Mouse (Mus musculus) lung, postnatal 0 days (tissue): ENCODE results near the gene Dpp8. TPM values are rescaled to one million over a fixed set of nuclear protein-coding genes. Genes with fewer than 3 reads are reported as not detected.
"Not testable (repeated sequence)": the region's sequence is repeated elsewhere in the genome, so short reads cannot be mapped to it uniquely, and the experiment has no call there.

Experiments
- ATAC-seq: fragments of 200-750 bp; cut with Nextera tagmentation; 2 replicates; pipeline ENCODE4 v1.8.0; 2017; ENCODE audit warnings: moderate library complexity
- DNase-seq: peaks from one replicate; pipeline ENCODE4 v3.0.0-alpha.2; 2016; ENCODE audit warnings: low spot score
- H3K27ac ChIP-seq: fragments of 300-500 bp; sonication (generic); 2 replicates; pipeline ENCODE4 v1.5.1; 2014; ENCODE audit warnings: antibody characterized with exemption, mild to moderate bottlenecking, low read length, mixed read lengths
- H3K27me3 ChIP-seq: fragments of 300-500 bp; sonication (generic); replicated peaks from 2 replicates; pipeline ENCODE4 v1.6.1; 2014; ENCODE audit warnings: low read length, mixed read lengths; ENCODE audit not compliant: insufficient read depth
- H3K36me3 ChIP-seq: fragments of 300-500 bp; sonication (generic); 2 replicates; pipeline ENCODE4 v1.6.1; 2014; ENCODE audit warnings: low read length, mixed read lengths; ENCODE audit not compliant: insufficient read depth
- H3K4me1 ChIP-seq: fragments of 300-500 bp; sonication (generic); 2 replicates; pipeline ENCODE4 v1.6.1; 2014; ENCODE audit warnings: antibody characterized with exemption, low read depth, low read length, mixed read lengths; ENCODE audit not compliant: insufficient read depth
- H3K4me2 ChIP-seq: fragments of 300-500 bp; sonication (generic); replicated peaks from 2 replicates; pipeline ENCODE4 v1.6.1; 2014; ENCODE audit warnings: low read depth, mild to moderate bottlenecking, low read length, moderate library complexity, mixed read lengths
- H3K4me3 ChIP-seq: fragments of 300-500 bp; sonication (generic); 2 replicates; pipeline ENCODE4 v1.5.1; 2014; ENCODE audit warnings: low read depth, low read length
- H3K9ac ChIP-seq: fragments of 300-500 bp; sonication (generic); replicated peaks from 2 replicates; pipeline ENCODE4 v1.6.1; 2014; ENCODE audit warnings: low read depth, mild to moderate bottlenecking
- H3K9me3 ChIP-seq: fragments of 300-500 bp; sonication (generic); 2 replicates; pipeline ENCODE4 v1.6.1; 2016; ENCODE audit warnings: low read length, mixed read lengths
- CTCF ChIP-seq: IDR thresholded peaks from 2 replicates; pipeline ENCODE4 v1.5.1; 2016; ENCODE audit warnings: antibody characterized with exemption, mild to moderate bottlenecking
- EP300 ChIP-seq: IDR thresholded peaks from 2 replicates; pipeline ENCODE4 v1.6.1; 2016; ENCODE audit warnings: antibody characterized with exemption, mild to moderate bottlenecking, control low read depth
- WGBS: fragments of 180-500 bp; shearing (Covaris S2); extraction: QIAGEN DNeasy Blood & Tissue Kit; methylation state at CpG from one replicate; pipeline ENCODE4 v1.1.7; 2014; 5-methylcytosine and 5-hydroxymethylcytosine counted together
- polyA plus RNA-seq: library from polyadenylated mRNA; unstranded; fragments of >200 nt; fragmentation: Nextera tagmentation; extraction: Ambion mirVana; gene quantifications from 2 replicates; pipeline ENCODE4 v1.2.1, GENCODE M21; 2015

Gene Dpp8
- polyA plus RNA-seq, 1 experiment from 2014 or later = 17.2 TPM

- H3K27me3 ChIP-seq, H3K9me3 ChIP-seq, ATAC-seq, H3K4me2 ChIP-seq, H3K4me3 ChIP-seq, H3K27ac ChIP-seq, H3K4me1 ChIP-seq, DNase-seq, H3K9ac ChIP-seq: not testable (repeated sequence)
- peaks cover 28% of the 10 kb centered on the region; the same call in 1 of the 2 replicates for H3K36me3 ChIP-seq
- WGBS = 74% methylated on average over 1 of the region's 1 CpGs
- peak; percentile 16; the same call in 1 of the 2 replicates for TF ChIP-seq CTCF
These were observed 36.8 kb upstream of the Dpp8 start for GRCm38 (mm10) chr9:64995464-64995863.

GRCm38 (mm10) chr9:65001481-65001880 lies 30.7 kb upstream of the Dpp8 start:
- 74% methylated on average over 4 of the region's 4 CpGs for WGBS
- Histone ChIP-seq H3K4me3 (no peak overlapping the region), H3K4me2 (no peak overlapping the region), H3K4me1 (no peaks in the 10 kb centered on the region), H3K9ac (no peak overlapping the region), H3K27ac (no peak overlapping the region), H3K27me3 (no peaks in the 10 kb centered on the region), H3K9me3 (no peaks in the 10 kb centered on the region), H3K36me3 (peaks cover 25% of the 10 kb centered on the region; the same call in 1 of the 2 replicates)
- DNase-seq (no peak), ATAC-seq (no peak)
- TF ChIP-seq EP300 (no peak), CTCF (no peak)

- H3K4me2 ChIP-seq = no peak overlapping the region
- H3K9me3 ChIP-seq = no peaks in the 10 kb centered on the region
- H3K27me3 ChIP-seq = no peaks in the 10 kb centered on the region
- TF ChIP-seq EP300 (no peak), CTCF (no peak)
- ATAC-seq = no peak
- H3K4me3 ChIP-seq = no peak overlapping the region
- no peaks in the 10 kb centered on the region for H3K4me1 ChIP-seq
- no peak for DNase-seq
- WGBS = 95% methylated on average over 8 of the region's 8 CpGs
- no peak overlapping the region for H3K9ac ChIP-seq
- peaks cover 7% of the 10 kb centered on the region; the same call in 1 of the 2 replicates for H3K36me3 ChIP-seq
- no peak overlapping the region for H3K27ac ChIP-seq
These were observed 26.5 kb upstream of the Dpp8 start for GRCm38 (mm10) chr9:65005737-65006136.

- no peak for TF ChIP-seq CTCF
- no peak for TF ChIP-seq EP300
- H3K36me3 ChIP-seq = 0 out of 2 replicates have a peak, but pooled peaks cover under 1% of the 10 kb centered on the region
- 64% methylated on average over 8 of the region's 8 CpGs for WGBS
- H3K9me3 ChIP-seq = no peaks in the 10 kb centered on the region
- no peaks in the 10 kb centered on the region for H3K27me3 ChIP-seq
- DNase-seq (no peak), ATAC-seq (no peak)
- H3K9ac ChIP-seq = no peak overlapping the region
- H3K4me3 ChIP-seq = no peak overlapping the region
- H3K4me1 ChIP-seq = peaks cover 3% of the 10 kb centered on the region; the same call in 1 of the 2 replicates
- H3K4me2 ChIP-seq = no peak overlapping the region
- no peak overlapping the region for H3K27ac ChIP-seq
These were observed 21.6 kb upstream of the Dpp8 start for GRCm38 (mm10) chr9:65010632-65011031.

- H3K36me3 ChIP-seq = no peaks in the 10 kb centered on the region
- no peaks in the 10 kb centered on the region for H3K9me3 ChIP-seq
These were observed 20.9 kb upstream of the Dpp8 start for GRCm38 (mm10) chr9:65011304-65011703.

GRCm38 (mm10) chr9:65015461-65016222 lies 16.6 kb upstream of the Dpp8 start:
- TF ChIP-seq EP300 = no peak
- TF ChIP-seq CTCF = no peak
- H3K9ac ChIP-seq = no peak overlapping the region
- 0 out of 2 replicates have a peak, but pooled peaks have one; percentile 24 for ATAC-seq
- H3K4me2 ChIP-seq = peak overlapping the region; percentile 8; the same call in 1 of the 2 replicates
- DNase-seq = peak; percentile 42
- H3K4me1 ChIP-seq = peaks cover 21% of the 10 kb centered on the region; the same call in 1 of the 2 replicates
- no peaks in the 10 kb centered on the region for H3K27me3 ChIP-seq
- no peak overlapping the region for H3K4me3 ChIP-seq
- no peaks in the 10 kb centered on the region for H3K9me3 ChIP-seq
- H3K27ac ChIP-seq = peak overlapping the region; percentile 54
- 25% methylated on average over 7 of the region's 7 CpGs for WGBS
- H3K36me3 ChIP-seq = no peaks in the 10 kb centered on the region

More at GRCm38 (mm10) chr9:65011304-65011703, 20.9 kb upstream of the Dpp8 start:
- no peaks in the 10 kb centered on the region for H3K27me3 ChIP-seq
- WGBS = 50% methylated on average over 6 of the region's 6 CpGs
- no peak overlapping the region for H3K9ac ChIP-seq
- peaks cover 10% of the 10 kb centered on the region; the same call in 1 of the 2 replicates for H3K4me1 ChIP-seq
- H3K27ac ChIP-seq = no peak overlapping the region
- DNase-seq (peak; percentile 26), ATAC-seq (peak; percentile 46; the same call in 1 of the 2 replicates)
- H3K4me3 ChIP-seq = no peak overlapping the region
- H3K4me2 ChIP-seq = no peak overlapping the region
- TF ChIP-seq CTCF (peak; percentile 73), EP300 (no peak)
